Comparison of ENCODE assay signal across 8 mouse cellular contexts in genomic region chr11:76243811-76244546, GRCm38 (mm10). TPM values are rescaled to one million over a fixed set of nuclear protein-coding genes. Genes with fewer than 3 reads are reported as not detected.
DNase-seq lines count a peak whose midpoint lies in the region; ATAC-seq and TF ChIP-seq lines count a peak whose summit lies in the region.

No protein-coding gene starts in this region.

- peak overlapping the region; percentile 89 for H3K4me3 ChIP-seq in heart, embryonic 15.5 days
- peak overlapping the region; percentile 83 for H3K4me3 ChIP-seq in forebrain, postnatal 0 days (ENCODE audit: low read depth, low read length)

- no peak for DNase-seq in heart, postnatal 25 days (ENCODE audit: low spot score)
- DNase-seq in MN1 (ENCODE audit: low spot score): peak; percentile 93
- DNase-seq in forebrain, postnatal 0 days: peak; percentile 50
- no peak for DNase-seq in urinary bladder, postnatal 36 days (ENCODE audit: low spot score in 2 of 2)
- no peak for DNase-seq in ovary, postnatal 10 days (ENCODE audit: low spot score)
- no peak for DNase-seq in left cerebral cortex, adult 18-20 months (ENCODE audit: low spot score in 2 of 2)

- peaks cover 15% of the 10 kb centered on the region for H3K4me1 ChIP-seq in heart, embryonic 15.5 days (replicated peaks)
- H3K4me1 ChIP-seq in forebrain, postnatal 0 days (ENCODE audit: insufficient read depth): peaks cover 6% of the 10 kb centered on the region; the same call in 1 of the 2 replicates

- no peak for ATAC-seq in heart, embryonic 15.5 days (replicated peaks; ENCODE audit: insufficient number of reproducible peaks, insufficient read depth, low FRiP score, low read depth)
- peak; percentile 42 for ATAC-seq in forebrain, postnatal 0 days
- peak; percentile 66 for ATAC-seq in megakaryocyte-erythroid progenitor cell, adult 5-6 weeks (replicated peaks; ENCODE audit: low FRiP score, low TSS enrichment, poor library complexity, severe bottlenecking)

- intact Hi-C loops in heart, postnatal 25 days (cut with DNase I): no loop called here

- no peaks in the 10 kb centered on the region for H3K27me3 ChIP-seq in heart, embryonic 15.5 days
- no peaks in the 10 kb centered on the region for H3K27me3 ChIP-seq in forebrain, postnatal 0 days (ENCODE audit: insufficient read depth, low read length)

- peak overlapping the region; percentile 89 for H3K9ac ChIP-seq in heart, embryonic 15.5 days
- H3K9ac ChIP-seq in forebrain, postnatal 0 days: peak overlapping the region; percentile 74

- H3K4me2 ChIP-seq in heart, embryonic 15.5 days: peak overlapping the region; percentile 64
- H3K4me2 ChIP-seq in forebrain, postnatal 0 days (ENCODE audit: low read depth): peak overlapping the region; percentile 76

- no peaks in the 10 kb centered on the region for H3K9me3 ChIP-seq in heart, embryonic 15.5 days (replicated peaks)
- no peaks in the 10 kb centered on the region for H3K9me3 ChIP-seq in forebrain, postnatal 0 days (ENCODE audit: low read length)

- H3K27ac ChIP-seq in heart, embryonic 15.5 days: peak overlapping the region; percentile 81
- H3K27ac ChIP-seq in forebrain, postnatal 0 days (ENCODE audit: low read depth, low read length): peak overlapping the region; percentile 82

- 2% methylated on average over 34 of the region's 34 CpGs for WGBS in heart, embryonic 15.5 days
- WGBS in forebrain, postnatal 0 days: 4% methylated on average over 34 of the region's 34 CpGs

- TF ChIP-seq CTCF in forebrain, postnatal 0 days (IDR thresholded peaks at IDR 0.05; ENCODE audit: low read depth): no peak

- peaks cover 29% of the 10 kb centered on the region for H3K36me3 ChIP-seq in heart, embryonic 15.5 days
- peaks cover 16% of the 10 kb centered on the region for H3K36me3 ChIP-seq in forebrain, postnatal 0 days (ENCODE audit: insufficient read depth)

RNA-seq across cellular contexts. Expression of gene Glod4, which starts 0.5 kb away (rescaled TPM):
- 111 and 116 TPM in 2 replicates for polyA plus RNA-seq in heart, embryonic 15.5 days (2015; fragmentation: Nextera tagmentation; extraction: Ambion mirVana)
- total RNA-seq in heart, postnatal 25 days (2021): 10 to 100 TPM; 34.8 to 41.1 TPM
- total RNA-seq in forebrain, postnatal 0 days (2014; rRNA removed): 79.7 and 90.6 TPM in 2 replicates
- polyA plus RNA-seq in forebrain, postnatal 0 days (2015; fragmentation: Nextera tagmentation; extraction: Ambion mirVana): 110 and 126 TPM in 2 replicates
- total RNA-seq in megakaryocyte-erythroid progenitor cell, adult 5-6 weeks (2014; fragmentation: Nextera tagmentation): 65.0 and 70.4 TPM in 2 replicates
- 203 and 253 TPM in 2 replicates for total RNA-seq in megakaryocyte-erythroid progenitor cell, adult 5-6 weeks (2017)
- 10 to 100 TPM; 52.9 to 60.4 TPM for total RNA-seq in left cerebral cortex, adult 18-20 months (2021)

RNA-seq across cellular contexts. Expression of gene Mrm3, which starts 0.5 kb away (rescaled TPM):
- polyA plus RNA-seq in heart, embryonic 15.5 days (2015; fragmentation: Nextera tagmentation; extraction: Ambion mirVana): 22.7 and 24.8 TPM in 2 replicates
- total RNA-seq in heart, postnatal 25 days (2021): 10 to 100 TPM; 23.1 to 25.0 TPM
- 15.1 and 18.2 TPM in 2 replicates for total RNA-seq in forebrain, postnatal 0 days (2014; rRNA removed)
- 20.8 and 22.2 TPM in 2 replicates for polyA plus RNA-seq in forebrain, postnatal 0 days (2015; fragmentation: Nextera tagmentation; extraction: Ambion mirVana)
- total RNA-seq in megakaryocyte-erythroid progenitor cell, adult 5-6 weeks (2014; fragmentation: Nextera tagmentation): 24.0 and 31.8 TPM in 2 replicates
- 58.5 and 63.2 TPM in 2 replicates for total RNA-seq in megakaryocyte-erythroid progenitor cell, adult 5-6 weeks (2017)
- 10 to 100 TPM; 18.6 to 20.9 TPM for total RNA-seq in left cerebral cortex, adult 18-20 months (2021)

RNA-seq across cellular contexts. Expression of gene Gemin4, which starts 26.5 kb away (rescaled TPM):
- 15.1 and 23.9 TPM in 2 replicates for polyA plus RNA-seq in heart, embryonic 15.5 days (2015; fragmentation: Nextera tagmentation; extraction: Ambion mirVana)
- 1 to 10 TPM; 1.4 to 3.2 TPM for total RNA-seq in heart, postnatal 25 days (2021)
- 11.5 and 12.2 TPM in 2 replicates for total RNA-seq in forebrain, postnatal 0 days (2014; rRNA removed)
- polyA plus RNA-seq in forebrain, postnatal 0 days (2015; fragmentation: Nextera tagmentation; extraction: Ambion mirVana): 6.9 and 8.7 TPM in 2 replicates
- total RNA-seq in megakaryocyte-erythroid progenitor cell, adult 5-6 weeks (2014; fragmentation: Nextera tagmentation): 22.8 and 24.4 TPM in 2 replicates
- total RNA-seq in megakaryocyte-erythroid progenitor cell, adult 5-6 weeks (2017): 22.4 and 26.6 TPM in 2 replicates
- 1 to 10 TPM; 5.6 to 7.7 TPM for total RNA-seq in left cerebral cortex, adult 18-20 months (2021)

RNA-seq across cellular contexts. Expression of gene Dbil5, which starts 26.6 kb away (rescaled TPM):
- polyA plus RNA-seq in heart, embryonic 15.5 days (2015; fragmentation: Nextera tagmentation; extraction: Ambion mirVana): 0.95 and 1.0 TPM in 2 replicates
- total RNA-seq in heart, postnatal 25 days (2021): not detected
- total RNA-seq in forebrain, postnatal 0 days (2014; rRNA removed): 0.43 TPM in 1 of 2 replicates, not detected in the other
- 0.89 and 1.2 TPM in 2 replicates for polyA plus RNA-seq in forebrain, postnatal 0 days (2015; fragmentation: Nextera tagmentation; extraction: Ambion mirVana)
- not detected in 2 replicates for total RNA-seq in megakaryocyte-erythroid progenitor cell, adult 5-6 weeks (2014; fragmentation: Nextera tagmentation)
- total RNA-seq in megakaryocyte-erythroid progenitor cell, adult 5-6 weeks (2017): not detected in 2 replicates
- 1 to 10 TPM in 1 of 2 experiments, under 1 TPM in 1; 0.70 to 1.3 TPM for total RNA-seq in left cerebral cortex, adult 18-20 months (2021)

Comparison
In these comparisons a context has a peak if more than half of its experiments do, and no peak if none do; other contexts are left out.
1. DNase-seq: peak in MN1 (single experiment) and forebrain, postnatal 0 days (single experiment); none in heart, postnatal 25 days (single experiment), urinary bladder, postnatal 36 days (0 of 2), ovary, postnatal 10 days (single experiment) and left cerebral cortex, adult 18-20 months (0 of 2).